Mouse (Mus musculus) olfactory bulb, adult 2 months (tissue): ENCODE measurements around the gene Car14.

Source experiments
- CTCF ChIP-seq: fragments of 200-500 bp; IDR thresholded peaks from 2 replicates; pipeline ENCODE4 v1.5.1; 2012; ENCODE audit warnings: low read depth, mild to moderate bottlenecking, low read length, moderate library complexity; ENCODE audit not compliant: insufficient read depth
- POLR2A ChIP-seq: fragments of 200-500 bp; IDR thresholded peaks from 2 replicates; pipeline ENCODE4 v1.6.1; 2012; ENCODE audit warnings: mild to moderate bottlenecking, low read depth, low read length, moderate library complexity; ENCODE audit not compliant: insufficient read depth

- TF ChIP-seq CTCF (no peak), POLR2A (no peak)
Observed at GRCm38 (mm10) chr3:95865571-95865970, 38.9 kb downstream of the Car14 start.
